Mouse (Mus musculus) forebrain, embryonic 15.5 days (tissue): ENCODE results near the gene Tmem255b. TPM values are rescaled to one million over a fixed set of nuclear protein-coding genes. Genes with fewer than 3 reads are reported as not detected.

ENCODE experiments used
- ATAC-seq: fragments of 200-750 bp; cut with Nextera tagmentation; replicated peaks from 2 replicates; pipeline ENCODE4 v1.8.0; 2017; ENCODE audit warnings: mild to moderate bottlenecking, moderate TSS enrichment, moderate library complexity
- H3K27ac ChIP-seq: fragments of 300-500 bp; sonication (generic); replicated peaks from 2 replicates; pipeline ENCODE4 v1.5.1; 2015; ENCODE audit warnings: mild to moderate bottlenecking, inconsistent platforms
- H3K27me3 ChIP-seq: fragments of 300-500 bp; sonication (generic); 2 replicates; pipeline ENCODE4 v1.6.1; 2015; ENCODE audit warnings: inconsistent platforms
- H3K36me3 ChIP-seq: fragments of 300-500 bp; sonication (generic); 2 replicates; pipeline ENCODE4 v1.6.1; 2015; ENCODE audit warnings: mild to moderate bottlenecking, inconsistent platforms
- H3K4me1 ChIP-seq: fragments of 300-500 bp; sonication (generic); 2 replicates; pipeline ENCODE4 v1.6.1; 2015; ENCODE audit warnings: inconsistent platforms
- H3K4me2 ChIP-seq: fragments of 300-500 bp; sonication (generic); replicated peaks from 2 replicates; pipeline ENCODE4 v1.6.1; 2015; ENCODE audit warnings: mild to moderate bottlenecking, inconsistent platforms
- H3K4me3 ChIP-seq: fragments of 300-500 bp; sonication (generic); 2 replicates; pipeline ENCODE4 v1.5.1; 2015; ENCODE audit warnings: mild to moderate bottlenecking, inconsistent platforms
- H3K9ac ChIP-seq: fragments of 300-500 bp; sonication (generic); replicated peaks from 2 replicates; pipeline ENCODE4 v1.6.1; 2015; ENCODE audit warnings: mild to moderate bottlenecking, inconsistent platforms
- H3K9me3 ChIP-seq: fragments of 300-500 bp; sonication (generic); 2 replicates; pipeline ENCODE4 v1.6.1; 2016; ENCODE audit warnings: inconsistent platforms
- WGBS: fragments of 180-500 bp; shearing (Covaris S2); methylation state at CpG from one replicate; pipeline ENCODE4 v1.1.7; 2015; ENCODE audit warnings: mixed read lengths; 5-methylcytosine and 5-hydroxymethylcytosine counted together
- polyA plus RNA-seq: library from polyadenylated mRNA; unstranded; fragments of >200 nt; fragmentation: Nextera tagmentation; extraction: Ambion mirVana; gene quantifications from 2 replicates; pipeline ENCODE4 v1.2.1, GENCODE M21; 2015

Tmem255b gene
- 0.36 TPM in 1 of 2 replicates, not detected in the other for polyA plus RNA-seq

DNA sequence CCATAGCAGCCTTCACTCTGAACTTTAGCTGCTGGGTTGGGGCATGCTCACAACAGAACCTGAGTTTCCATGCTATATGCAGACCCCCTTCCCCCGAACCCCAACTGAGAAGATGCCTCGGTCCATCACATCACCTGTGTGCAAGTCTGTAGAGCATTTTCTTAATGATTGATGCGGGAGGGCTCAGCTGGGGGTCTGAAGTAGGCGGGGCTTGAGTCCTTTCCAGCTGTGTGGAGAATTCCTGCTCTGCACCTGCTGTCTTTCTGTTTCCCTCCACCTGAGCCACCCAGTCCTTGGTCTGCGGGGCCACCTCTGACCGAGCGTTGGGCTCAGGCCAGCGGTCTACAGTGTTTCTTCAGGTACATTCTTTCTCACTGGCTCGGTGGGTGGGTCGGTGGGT is at the start of gene Tmem255b:
Tmem255b (plus strand) TSS at position 301 of the 400 bp plus-strand sequence.
- no peak within 1 kb of the TSS for H3K4me3 ChIP-seq
- no peaks in the 10 kb centered on the region for H3K9me3 ChIP-seq
- no peaks in the 10 kb centered on the region for H3K36me3 ChIP-seq
- H3K27ac ChIP-seq, result no peak within 1 kb of the TSS
- H3K9ac ChIP-seq, result no peak within 1 kb of the TSS
- H3K4me2 ChIP-seq, result no peak within 1 kb of the TSS
- WGBS, result 9% methylated on average over 10 of the region's 10 CpGs
- H3K27me3 ChIP-seq, result peaks cover 30% of the 10 kb centered on the region
- no peaks in the 10 kb centered on the region for H3K4me1 ChIP-seq
- ATAC-seq, result no peak

DNA sequence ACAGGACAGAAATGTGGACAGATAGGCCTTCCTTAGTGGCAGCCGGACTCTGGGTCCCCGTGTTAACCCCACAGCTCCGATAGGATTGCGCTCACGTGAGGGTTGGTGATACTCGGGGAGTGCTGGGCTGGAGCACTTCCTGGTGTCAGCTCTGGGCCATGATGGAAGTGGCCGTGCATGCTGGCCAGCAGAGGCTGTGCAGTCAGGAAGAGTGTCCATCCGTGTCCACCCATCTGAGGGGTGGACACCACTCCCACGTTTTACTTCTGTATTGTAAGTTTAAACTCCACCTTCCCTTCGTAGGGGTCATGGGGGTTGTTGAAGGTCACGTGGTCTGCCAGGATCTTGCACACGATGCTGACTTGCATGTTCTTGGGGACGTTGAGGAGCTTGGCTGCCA is 48.6 kb upstream of the Tmem255b start:
- WGBS, result 83% methylated on average over 13 of the region's 13 CpGs
- Histone ChIP-seq H3K4me3 (no peak overlapping the region), H3K27me3 (no peaks in the 10 kb centered on the region), H3K4me1 (no peaks in the 10 kb centered on the region), H3K36me3 (no peaks in the 10 kb centered on the region), H3K9me3 (no peaks in the 10 kb centered on the region), H3K27ac (no peak overlapping the region), H3K9ac (no peak overlapping the region), H3K4me2 (no peak overlapping the region)
- no peak for ATAC-seq

DNA sequence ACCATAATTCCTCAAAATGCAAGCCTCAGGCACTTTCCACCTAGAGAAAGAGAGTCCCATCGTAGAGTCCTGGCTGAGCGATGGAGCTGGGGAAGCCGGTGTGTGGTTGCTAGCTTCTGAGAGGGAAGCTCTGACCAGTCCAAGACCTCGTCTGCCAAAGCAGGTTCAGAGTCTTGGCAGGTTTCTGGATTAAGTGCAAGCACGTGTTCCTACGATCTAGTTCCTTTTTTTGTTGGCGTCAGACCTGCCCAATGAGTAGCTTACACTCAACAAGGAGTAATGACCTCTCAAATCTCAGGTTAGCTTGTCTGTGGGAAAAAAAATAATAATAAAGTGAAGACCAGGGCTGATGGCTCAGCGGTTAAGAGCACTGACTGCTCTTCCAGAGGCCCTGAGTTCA is 47.3 kb upstream of the Tmem255b start:
- H3K27me3 ChIP-seq, result no peaks in the 10 kb centered on the region
- no peak overlapping the region for H3K4me3 ChIP-seq
- no peak overlapping the region for H3K4me2 ChIP-seq
- no peak overlapping the region for H3K27ac ChIP-seq
- no peaks in the 10 kb centered on the region for H3K36me3 ChIP-seq
- H3K4me1 ChIP-seq, result no peaks in the 10 kb centered on the region
- WGBS, result 84% methylated on average over 8 of the region's 8 CpGs
- no peaks in the 10 kb centered on the region for H3K9me3 ChIP-seq
- no peak for ATAC-seq
- no peak overlapping the region for H3K9ac ChIP-seq

GRCm38 (mm10) chr8:13388744-13389143 is 46.2 kb upstream of the Tmem255b start:
- no peaks in the 10 kb centered on the region for H3K4me1 ChIP-seq
- H3K4me3 ChIP-seq, result no peak overlapping the region
- no peak overlapping the region for H3K9ac ChIP-seq
- H3K36me3 ChIP-seq, result no peaks in the 10 kb centered on the region
- H3K27ac ChIP-seq, result no peak overlapping the region
- 87% methylated on average over 2 of the region's 2 CpGs for WGBS
- ATAC-seq, result no peak
- no peak overlapping the region for H3K4me2 ChIP-seq
- H3K27me3 ChIP-seq, result no peaks in the 10 kb centered on the region
- H3K9me3 ChIP-seq, result no peaks in the 10 kb centered on the region

DNA sequence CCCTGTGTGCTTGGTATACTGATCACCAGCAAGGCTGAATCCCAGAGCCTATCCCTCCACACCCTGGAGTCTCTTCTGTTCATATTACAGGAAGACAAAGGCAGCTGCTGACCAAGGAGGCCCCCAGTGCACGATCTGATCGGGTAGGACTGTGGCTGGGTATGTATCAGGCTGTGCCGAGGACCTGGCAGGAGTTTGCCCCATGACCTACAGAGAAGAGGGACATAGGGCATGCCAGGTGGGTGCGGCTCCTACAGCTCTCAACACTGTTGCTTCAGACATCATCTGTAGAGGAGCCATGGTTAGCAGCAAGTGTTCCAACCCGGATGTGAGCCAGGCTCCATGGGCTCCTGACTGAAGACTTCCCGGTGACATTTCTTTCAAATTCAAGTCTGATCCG is 41.1 kb upstream of the Tmem255b start:
- H3K4me2 ChIP-seq, result no peak overlapping the region
- no peak overlapping the region for H3K4me3 ChIP-seq
- H3K36me3 ChIP-seq, result no peaks in the 10 kb centered on the region
- no peak overlapping the region for H3K9ac ChIP-seq
- 92% methylated on average over 7 of the region's 7 CpGs for WGBS
- H3K9me3 ChIP-seq, result no peaks in the 10 kb centered on the region
- no peak for ATAC-seq
- H3K27me3 ChIP-seq, result no peaks in the 10 kb centered on the region
- no peak overlapping the region for H3K27ac ChIP-seq
- H3K4me1 ChIP-seq, result no peaks in the 10 kb centered on the region

- Histone ChIP-seq H3K4me3 (no peak within 1 kb of the TSS), H3K36me3 (no peaks in the 10 kb centered on the region), H3K9me3 (no peaks in the 10 kb centered on the region), H3K9ac (no peak within 1 kb of the TSS), H3K4me2 (no peak within 1 kb of the TSS), H3K27me3 (no peaks in the 10 kb centered on the region), H3K27ac (no peak within 1 kb of the TSS), H3K4me1 (no peaks in the 10 kb centered on the region)
- 83% methylated on average over 5 of the region's 5 CpGs for WGBS
- ATAC-seq, result no peak
These were observed 38.3 kb upstream of the Tmem255b start, which contains the start of gene Atp4b for GRCm38 (mm10) chr8:13396725-13397124. Gene Atp4b, minus strand, starts transcription at chr8:13396825.

DNA sequence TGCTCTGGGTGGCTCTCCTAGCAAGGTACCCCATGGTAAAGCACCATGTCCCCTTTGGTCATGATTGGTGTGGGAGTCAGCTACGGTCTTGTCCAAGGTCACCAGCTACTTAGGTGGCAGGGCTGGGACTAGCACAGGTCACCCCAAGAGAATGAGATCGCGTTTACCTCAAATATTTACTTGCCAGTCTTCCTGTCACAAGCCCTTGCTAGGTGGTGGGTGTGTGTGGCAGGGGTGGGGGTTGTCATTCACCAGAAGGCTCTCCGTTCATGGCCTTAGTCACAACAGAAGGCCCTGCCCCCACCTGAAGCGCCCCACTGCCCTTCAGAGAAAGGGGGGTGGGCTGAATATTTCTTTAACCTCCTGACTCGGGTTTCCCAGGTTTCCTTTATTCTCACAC is 31.5 kb upstream of the Tmem255b start:
- 73% methylated on average over 6 of the region's 6 CpGs for WGBS
- Histone ChIP-seq H3K4me2 (no peak overlapping the region), H3K4me1 (no peaks in the 10 kb centered on the region)

GRCm38 (mm10) chr8:13404666-13405131 is 30.3 kb upstream of the Tmem255b start, which contains the start of gene Grk1:
Gene Grk1, plus strand, starts transcription at chr8:13405081.
- ATAC-seq, result no peak
- no peak within 1 kb of the TSS for H3K4me3 ChIP-seq
- H3K4me1 ChIP-seq, result no peaks in the 10 kb centered on the region
- no peak within 1 kb of the TSS for H3K27ac ChIP-seq
- no peaks in the 10 kb centered on the region for H3K27me3 ChIP-seq
- no peaks in the 10 kb centered on the region for H3K9me3 ChIP-seq
- no peaks in the 10 kb centered on the region for H3K36me3 ChIP-seq
- H3K9ac ChIP-seq, result no peak within 1 kb of the TSS
- H3K4me2 ChIP-seq, result no peak within 1 kb of the TSS
- WGBS, result 82% methylated on average over 5 of the region's 5 CpGs

More for the DNA sequence above, 31.5 kb upstream of the Tmem255b start:
- Histone ChIP-seq H3K9ac (no peak overlapping the region), H3K4me3 (no peak overlapping the region), H3K27me3 (no peaks in the 10 kb centered on the region), H3K9me3 (no peaks in the 10 kb centered on the region), H3K27ac (no peak overlapping the region), H3K36me3 (no peaks in the 10 kb centered on the region)
- ATAC-seq, result no peak

- H3K9ac ChIP-seq, result no peak overlapping the region
- H3K4me3 ChIP-seq, result no peak overlapping the region
- no peak overlapping the region for H3K27ac ChIP-seq
- no peaks in the 10 kb centered on the region for H3K27me3 ChIP-seq
- no peaks in the 10 kb centered on the region for H3K4me1 ChIP-seq
- no peaks in the 10 kb centered on the region for H3K9me3 ChIP-seq
- no peak for ATAC-seq
- H3K4me2 ChIP-seq, result no peak overlapping the region
- H3K36me3 ChIP-seq, result no peaks in the 10 kb centered on the region
- 40% methylated on average over 5 of the region's 5 CpGs for WGBS
These were observed 29.0 kb upstream of the Tmem255b start for GRCm38 (mm10) chr8:13406011-13406410.

GRCm38 (mm10) chr8:13411597-13411996 is 23.4 kb upstream of the Tmem255b start:
- 27% methylated on average over 6 of the region's 6 CpGs for WGBS

DNA sequence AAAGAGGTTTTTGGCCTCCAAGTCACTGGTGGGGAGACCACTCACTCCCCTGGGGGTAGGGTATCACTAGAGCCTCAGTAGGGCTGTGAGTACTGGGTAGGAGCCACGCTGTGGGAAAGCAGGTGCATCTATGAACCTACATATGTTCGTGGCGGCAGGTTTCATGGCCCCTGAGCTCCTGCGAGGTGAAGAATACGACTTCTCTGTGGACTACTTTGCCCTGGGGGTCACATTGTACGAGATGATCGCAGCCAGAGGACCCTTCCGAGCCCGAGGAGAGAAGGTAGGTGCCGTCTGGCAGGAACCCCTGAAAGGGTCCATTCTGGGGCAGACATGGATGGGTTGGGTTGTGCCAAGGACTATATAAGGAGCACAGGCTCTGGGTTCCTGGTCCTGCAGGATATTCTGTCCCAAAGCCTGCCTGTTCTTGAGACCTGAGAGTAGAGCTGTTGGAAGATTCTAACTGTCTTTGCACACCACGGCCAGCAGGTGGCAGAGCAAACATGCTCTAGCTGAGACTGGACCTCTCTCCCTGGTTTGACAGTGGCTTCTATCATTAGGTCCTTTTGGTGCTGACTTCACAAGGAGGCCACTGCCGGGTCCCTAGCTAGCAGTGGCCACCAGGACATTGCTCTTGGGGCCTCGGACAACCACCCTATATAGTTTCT is 22.0 kb upstream of the Tmem255b start:
- no peak overlapping the region for H3K9ac ChIP-seq
- WGBS, result 62% methylated on average over 13 of the region's 13 CpGs
- no peaks in the 10 kb centered on the region for H3K9me3 ChIP-seq
- H3K36me3 ChIP-seq, result no peaks in the 10 kb centered on the region
- H3K4me3 ChIP-seq, result no peak overlapping the region
- H3K4me2 ChIP-seq, result no peak overlapping the region
- H3K27me3 ChIP-seq, result no peaks in the 10 kb centered on the region
- H3K27ac ChIP-seq, result no peak overlapping the region
- no peak for ATAC-seq
- no peaks in the 10 kb centered on the region for H3K4me1 ChIP-seq

More at GRCm38 (mm10) chr8:13411597-13411996, 23.4 kb upstream of the Tmem255b start:
- H3K27me3 ChIP-seq, result no peaks in the 10 kb centered on the region
- H3K4me3 ChIP-seq, result no peak overlapping the region
- H3K4me2 ChIP-seq, result no peak overlapping the region
- no peaks in the 10 kb centered on the region for H3K9me3 ChIP-seq
- H3K9ac ChIP-seq, result no peak overlapping the region
- no peaks in the 10 kb centered on the region for H3K4me1 ChIP-seq
- ATAC-seq, result no peak
- no peak overlapping the region for H3K27ac ChIP-seq
- no peaks in the 10 kb centered on the region for H3K36me3 ChIP-seq

DNA sequence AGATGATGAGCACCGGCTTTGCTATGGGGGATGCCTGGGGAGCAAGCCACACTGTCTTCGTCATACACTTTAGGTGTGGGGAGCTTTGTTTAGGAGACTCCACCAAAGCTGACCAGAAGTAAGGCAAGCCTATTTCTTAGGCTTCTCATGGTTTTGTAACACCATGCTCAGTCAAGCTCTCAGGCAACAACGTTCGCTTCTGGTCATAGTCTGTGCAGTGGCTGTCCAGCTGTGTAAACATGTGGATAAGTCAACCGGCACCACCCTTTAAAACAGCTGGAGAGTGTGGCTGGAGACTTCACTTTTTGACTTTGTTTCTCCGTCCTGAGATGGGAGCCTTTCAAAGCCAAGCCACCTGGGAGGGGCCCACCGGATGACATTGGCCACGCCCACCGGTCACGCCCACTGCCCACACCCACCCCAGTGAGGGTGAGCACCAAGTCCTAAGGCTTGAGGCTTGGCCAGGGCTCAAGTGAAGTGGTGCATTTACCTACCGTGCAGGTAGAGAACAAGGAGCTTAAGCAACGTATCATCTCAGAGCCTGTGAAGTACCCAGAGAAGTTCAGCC is 21.1 kb upstream of the Tmem255b start:
- Histone ChIP-seq H3K4me2 (no peak overlapping the region), H3K9ac (no peak overlapping the region), H3K9me3 (no peaks in the 10 kb centered on the region), H3K27ac (no peak overlapping the region), H3K27me3 (no peaks in the 10 kb centered on the region), H3K4me3 (no peak overlapping the region), H3K36me3 (no peaks in the 10 kb centered on the region), H3K4me1 (no peaks in the 10 kb centered on the region)
- WGBS, result 60% methylated on average over 12 of the region's 12 CpGs
- ATAC-seq, result no peak
